10 mouse cellular contexts compared by ENCODE assay signal in the genomic region with DNA sequence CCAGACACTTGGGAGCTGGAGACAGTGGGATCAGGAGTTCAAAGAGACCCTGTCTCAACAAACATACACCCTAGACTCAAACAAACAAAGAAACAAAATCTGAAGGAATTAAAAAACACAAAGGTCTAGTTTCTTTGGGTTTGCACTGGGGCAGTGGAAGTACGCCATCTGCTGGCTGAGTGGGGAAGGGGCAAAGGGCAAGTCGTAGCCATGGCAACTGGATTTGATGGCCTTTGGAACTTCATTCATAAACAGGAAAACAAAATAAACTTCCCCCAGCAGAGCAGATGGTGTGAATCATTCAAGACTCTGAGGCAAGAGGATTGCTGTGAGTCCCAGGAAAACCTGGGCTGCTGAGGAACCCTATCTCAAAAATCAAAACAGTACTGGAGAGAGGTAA. TPM values are rescaled to one million over a fixed set of nuclear protein-coding genes. Genes with fewer than 3 reads are reported as not detected.
A peak's percentile ranks its signal among the peaks of the same experiment; 100 is the strongest.
DNase-seq lines count a peak whose midpoint lies in the region; ATAC-seq and TF ChIP-seq lines count a peak whose summit lies in the region.
"Had no signal": no experiment of that assay in that cellular context is flagged by ENCODE, and none has a peak within 500 bp of the region (broad histone marks: within the 10 kb centered on the region; RNA-seq: fewer than 3 reads in every experiment).

No protein-coding gene starts in this region.

- TF ChIP-seq CTCF in hindbrain, postnatal 0 days (IDR thresholded peaks at IDR 0.05; ENCODE audit: low read depth) = peak; percentile 73

- H3K4me3 ChIP-seq in limb, embryonic 11.5 days (ENCODE audit: low read depth, low read length) = no peak overlapping the region
- H3K4me3 ChIP-seq in limb, embryonic 10.5 days = no peak overlapping the region
- H3K4me3 ChIP-seq in ES-E14 (ENCODE audit: insufficient read depth in 1 of 2, low read depth in 1 of 2, low read length in 2 of 2, poor library complexity in 1 of 2, severe bottlenecking in 1 of 2) = no peak overlapping the region
- H3K4me3 ChIP-seq in hindbrain, postnatal 0 days (ENCODE audit: low read length) = no peak overlapping the region
- H3K4me3 ChIP-seq: embryonic facial prominence, embryonic 15.5 days; lung, embryonic 15.5 days had no signal

- no peak overlapping the region for H3K4me2 ChIP-seq in limb, embryonic 11.5 days (ENCODE audit: low read depth, severe bottlenecking)
- no peak overlapping the region for H3K4me2 ChIP-seq in hindbrain, postnatal 0 days (ENCODE audit: low read depth, low read length)
- H3K4me2 ChIP-seq: embryonic facial prominence, embryonic 15.5 days; lung, embryonic 15.5 days had no signal

- peak; percentile 53 for DNase-seq in limb, embryonic 11.5 days (ENCODE audit: low spot score)
- no peak for DNase-seq in limb, embryonic 10.5 days (ENCODE audit: low spot score)
- DNase-seq in ES-E14 (ENCODE audit: low read depth, low spot score) = no peak
- peak; percentile 61 for DNase-seq in c-Kit-positive CD71-negative TER-119-negative erythroid progenitor cells, embryonic 14.5 days (ENCODE audit: low read depth)
- no peak for DNase-seq in hindbrain, postnatal 0 days (ENCODE audit: low spot score)
- no peak for DNase-seq in frontal cortex, postnatal 25 days (ENCODE audit: low spot score in 2 of 2)
- no peak for DNase-seq in frontal cortex, postnatal 10 days (ENCODE audit: low spot score in 2 of 2)

- no peak for ATAC-seq in limb, embryonic 11.5 days (ENCODE audit: insufficient number of reproducible peaks, low FRiP score, low TSS enrichment, low read depth)
- no peak for ATAC-seq in hindbrain, postnatal 0 days
- ATAC-seq in megakaryocyte, adult 5-6 weeks (ENCODE audit: poor library complexity, severe bottlenecking) = peak; percentile 89

- H3K9me3 ChIP-seq in limb, embryonic 11.5 days (ENCODE audit: control insufficient read depth, low read length) = no peaks in the 10 kb centered on the region
- H3K9me3 ChIP-seq in limb, embryonic 10.5 days (replicated peaks) = no peaks in the 10 kb centered on the region
- H3K9me3 ChIP-seq in ES-E14 (ENCODE audit: control insufficient read depth, insufficient read depth, low read depth, low read length) = no peaks in the 10 kb centered on the region
- no peaks in the 10 kb centered on the region for H3K9me3 ChIP-seq in hindbrain, postnatal 0 days (ENCODE audit: low read length)
- H3K9me3 ChIP-seq: embryonic facial prominence, embryonic 15.5 days; lung, embryonic 15.5 days had no signal

- H3K4me1 ChIP-seq in limb, embryonic 11.5 days (ENCODE audit: control insufficient read depth, insufficient read depth, low read length) = 0 out of 2 replicates have a peak, but pooled peaks cover 3% of the 10 kb centered on the region
- peaks cover 45% of the 10 kb centered on the region for H3K4me1 ChIP-seq in limb, embryonic 10.5 days
- peaks cover 13 to 33% of the 10 kb centered on the region in 2 experiments; a peak in 3 of 4 replicates for H3K4me1 ChIP-seq in ES-E14 (ENCODE audit: control insufficient read depth in 2 of 2, insufficient read depth in 2 of 2, low read length in 2 of 2, poor library complexity in 1 of 2)
- peaks cover 12% of the 10 kb centered on the region for H3K4me1 ChIP-seq in hindbrain, postnatal 0 days (ENCODE audit: insufficient read depth, low read length)

- H3K9ac ChIP-seq in limb, embryonic 11.5 days (ENCODE audit: low read length) = no peak overlapping the region
- no peak overlapping the region for H3K9ac ChIP-seq in ES-E14 (ENCODE audit: insufficient read depth, low read depth, low read length, poor library complexity, severe bottlenecking)
- H3K9ac ChIP-seq in hindbrain, postnatal 0 days (replicated peaks; ENCODE audit: low read length) = no peak overlapping the region
- H3K9ac ChIP-seq: embryonic facial prominence, embryonic 15.5 days; lung, embryonic 15.5 days had no signal

- in situ Hi-C loops in ES-E14 (cut with MboI; ENCODE audit: low sequenced_read_pairs in 2 of 2, unreplicated experiment in 2 of 2) = no loop called here

- peaks cover 4% of the 10 kb centered on the region; the same call in 1 of the 2 replicates for H3K36me3 ChIP-seq in limb, embryonic 11.5 days (ENCODE audit: control insufficient read depth, insufficient read depth, low read length)
- H3K36me3 ChIP-seq in limb, embryonic 10.5 days = peaks cover 71% of the 10 kb centered on the region
- peaks cover 23% of the 10 kb centered on the region; the same call in 1 of the 2 replicates for H3K36me3 ChIP-seq in ES-E14 (ENCODE audit: control insufficient read depth, insufficient read depth, low read length, poor library complexity, severe bottlenecking)
- peaks cover 34% of the 10 kb centered on the region for H3K36me3 ChIP-seq in hindbrain, postnatal 0 days (ENCODE audit: insufficient read depth, low read length)

- no peak overlapping the region for H3K27ac ChIP-seq in limb, embryonic 11.5 days (replicated peaks; ENCODE audit: low read depth, low read length)
- H3K27ac ChIP-seq in limb, embryonic 10.5 days = no peak overlapping the region
- H3K27ac ChIP-seq in ES-E14 (ENCODE audit: insufficient read depth, low read depth, low read length, poor library complexity, severe bottlenecking) = no peak overlapping the region
- no peak overlapping the region for H3K27ac ChIP-seq in hindbrain, postnatal 0 days
- H3K27ac ChIP-seq: embryonic facial prominence, embryonic 15.5 days; lung, embryonic 15.5 days had no signal

- WGBS in limb, embryonic 11.5 days = 62% methylated on average over 2 of the region's 2 CpGs
- 62% methylated on average over 2 of the region's 2 CpGs for WGBS in limb, embryonic 10.5 days
- 42% methylated on average over 2 of the region's 2 CpGs for WGBS in hindbrain, postnatal 0 days

- no peaks in the 10 kb centered on the region; the same call in 1 of the 2 replicates for H3K27me3 ChIP-seq in limb, embryonic 11.5 days (ENCODE audit: control insufficient read depth, insufficient read depth, low read length)
- no peaks in the 10 kb centered on the region for H3K27me3 ChIP-seq in limb, embryonic 10.5 days (ENCODE audit: low read depth, poor library complexity, severe bottlenecking)
- H3K27me3 ChIP-seq in hindbrain, postnatal 0 days (ENCODE audit: insufficient read depth, low read length) = no peaks in the 10 kb centered on the region
- H3K27me3 ChIP-seq: embryonic facial prominence, embryonic 15.5 days; lung, embryonic 15.5 days had no signal

TF ChIP-seq in ES-E14, 5 proteins besides CTCF, POLR2A, EP300 and RAD21:
- TF ChIP-seq ZC3H11A (IDR thresholded peaks at IDR 0.05; ENCODE audit: borderline replicate concordance, low read depth, low read length) = 0 out of 2 replicates have a peak, but pooled peaks have one; percentile 0
- TF ChIP-seq ZNF384 (IDR thresholded peaks at IDR 0.05; ENCODE audit: low read depth, low read length) = no peak

RNA-seq across cellular contexts. Expression of gene Pgpep1, which starts 7.0 kb away (rescaled TPM):
- 48.9 and 59.4 TPM in 2 replicates for polyA plus RNA-seq in limb, embryonic 11.5 days (2014; fragmentation: Nextera tagmentation; extraction: Ambion mirVana)
- 44.7 and 45.0 TPM in 2 replicates for polyA plus RNA-seq in limb, embryonic 10.5 days (2016; fragmentation: Nextera tagmentation; extraction: Ambion mirVana)
- total RNA-seq in ES-E14 (2012; rRNA removed) = 15.5 and 21.4 TPM in 2 replicates
- 65.7 and 68.4 TPM in 2 replicates for total RNA-seq in hindbrain, postnatal 0 days (2014; rRNA removed)
- 44.2 and 56.5 TPM in 2 replicates for polyA plus RNA-seq in hindbrain, postnatal 0 days (2015; fragmentation: Nextera tagmentation; extraction: Ambion mirVana)
- 5.7 and 6.8 TPM in 2 replicates for total RNA-seq in megakaryocyte, adult 5-6 weeks (2015)
- total RNA-seq in megakaryocyte, adult 5-6 weeks (2017) = 1.5 and 4.0 TPM in 2 replicates

RNA-seq across cellular contexts. Expression of gene Lsm4, which starts 19.8 kb away (rescaled TPM):
- polyA plus RNA-seq in limb, embryonic 11.5 days (2014; fragmentation: Nextera tagmentation; extraction: Ambion mirVana) = 356 and 388 TPM in 2 replicates
- polyA plus RNA-seq in limb, embryonic 10.5 days (2016; fragmentation: Nextera tagmentation; extraction: Ambion mirVana) = 405 and 438 TPM in 2 replicates
- 171 and 204 TPM in 2 replicates for total RNA-seq in ES-E14 (2012; rRNA removed)
- 301 and 453 TPM in 2 replicates for total RNA-seq in hindbrain, postnatal 0 days (2014; rRNA removed)
- polyA plus RNA-seq in hindbrain, postnatal 0 days (2015; fragmentation: Nextera tagmentation; extraction: Ambion mirVana) = 188 and 190 TPM in 2 replicates
- total RNA-seq in megakaryocyte, adult 5-6 weeks (2015) = 82.1 and 84.4 TPM in 2 replicates
- 106 and 151 TPM in 2 replicates for total RNA-seq in megakaryocyte, adult 5-6 weeks (2017)

RNA-seq across cellular contexts. Expression of gene Gdf15, which starts 21.0 kb away (rescaled TPM):
- polyA plus RNA-seq in limb, embryonic 11.5 days (2014; fragmentation: Nextera tagmentation; extraction: Ambion mirVana) = 0.15 TPM in 1 of 2 replicates, not detected in the other
- not detected in 2 replicates for polyA plus RNA-seq in limb, embryonic 10.5 days (2016; fragmentation: Nextera tagmentation; extraction: Ambion mirVana)
- 7.0 and 18.8 TPM in 2 replicates for total RNA-seq in ES-E14 (2012; rRNA removed)
- total RNA-seq in hindbrain, postnatal 0 days (2014; rRNA removed) = 1.7 TPM in 1 of 2 replicates, not detected in the other
- 0.25 and 0.41 TPM in 2 replicates for polyA plus RNA-seq in hindbrain, postnatal 0 days (2015; fragmentation: Nextera tagmentation; extraction: Ambion mirVana)
- not detected in 2 replicates for total RNA-seq in megakaryocyte, adult 5-6 weeks (2015)
- total RNA-seq in megakaryocyte, adult 5-6 weeks (2017) = not detected in 2 replicates

RNA-seq across cellular contexts. Expression of gene Lrrc25, which starts 37.3 kb away (rescaled TPM):
- polyA plus RNA-seq in limb, embryonic 11.5 days (2014; fragmentation: Nextera tagmentation; extraction: Ambion mirVana) = 0.57 TPM in 2 replicates
- polyA plus RNA-seq in limb, embryonic 10.5 days (2016; fragmentation: Nextera tagmentation; extraction: Ambion mirVana) = 0.38 and 0.64 TPM in 2 replicates
- 0.13 TPM in 1 of 2 replicates, not detected in the other for total RNA-seq in ES-E14 (2012; rRNA removed)
- 0.65 and 3.3 TPM in 2 replicates for total RNA-seq in hindbrain, postnatal 0 days (2014; rRNA removed)
- 1.3 and 1.5 TPM in 2 replicates for polyA plus RNA-seq in hindbrain, postnatal 0 days (2015; fragmentation: Nextera tagmentation; extraction: Ambion mirVana)
- total RNA-seq in megakaryocyte, adult 5-6 weeks (2015) = 62.2 and 64.6 TPM in 2 replicates
- total RNA-seq in megakaryocyte, adult 5-6 weeks (2017) = 29.3 and 33.8 TPM in 2 replicates

RNA-seq across cellular contexts. Expression of gene Ssbp4, which starts 44.6 kb away (rescaled TPM):
- polyA plus RNA-seq in limb, embryonic 11.5 days (2014; fragmentation: Nextera tagmentation; extraction: Ambion mirVana) = 167 and 177 TPM in 2 replicates
- 164 and 182 TPM in 2 replicates for polyA plus RNA-seq in limb, embryonic 10.5 days (2016; fragmentation: Nextera tagmentation; extraction: Ambion mirVana)
- total RNA-seq in ES-E14 (2012; rRNA removed) = 85.5 and 142 TPM in 2 replicates
- 248 and 349 TPM in 2 replicates for total RNA-seq in hindbrain, postnatal 0 days (2014; rRNA removed)
- 188 and 189 TPM in 2 replicates for polyA plus RNA-seq in hindbrain, postnatal 0 days (2015; fragmentation: Nextera tagmentation; extraction: Ambion mirVana)
- 35.7 and 38.2 TPM in 2 replicates for total RNA-seq in megakaryocyte, adult 5-6 weeks (2015)
- total RNA-seq in megakaryocyte, adult 5-6 weeks (2017) = 61.3 and 76.1 TPM in 2 replicates

Comparison
In these comparisons a context has a peak if more than half of its experiments do, and no peak if none do; other contexts are left out.
1. DNase-seq: peak in limb, embryonic 11.5 days (single experiment) and c-Kit-positive CD71-negative TER-119-negative erythroid progenitor cells, embryonic 14.5 days (single experiment); none in limb, embryonic 10.5 days (single experiment), ES-E14 (single experiment), hindbrain, postnatal 0 days (single experiment), frontal cortex, postnatal 25 days (0 of 2) and frontal cortex, postnatal 10 days (0 of 2).